Mouse (Mus musculus): ENCODE results near the gene Thbs2.

Thbs2 gene

GRCm38 (mm10) chr17:14693994-14694374 lies at the start of gene Thbs2:
Gene Thbs2, minus strand, starts transcription at chr17:14694235.
- DNase-seq (ENCODE audit: low read depth, low spot score): peak; percentile 32

GRCm38 (mm10) chr17:14735493-14736004 lies 41.5 kb upstream of the Thbs2 start:
- no peak for DNase-seq (ENCODE audit: low read depth, low spot score)

- no peak for DNase-seq (ENCODE audit: low read depth, low spot score)
These were observed 40.3 kb upstream of the Thbs2 start for GRCm38 (mm10) chr17:14734380-14734779.

GRCm38 (mm10) chr17:14733941-14734340 lies 39.9 kb upstream of the Thbs2 start:
- DNase-seq (ENCODE audit: low read depth, low spot score): peak; percentile 75

- DNase-seq (ENCODE audit: low read depth, low spot score): no peak
These were observed 39.0 kb upstream of the Thbs2 start for GRCm38 (mm10) chr17:14733027-14733426.

- DNase-seq (ENCODE audit: low read depth, low spot score): no peak
These were observed 36.6 kb upstream of the Thbs2 start for GRCm38 (mm10) chr17:14730629-14731028.

GRCm38 (mm10) chr17:14727481-14727880 lies 33.4 kb upstream of the Thbs2 start:
- no peak for DNase-seq (ENCODE audit: low read depth, low spot score)

GRCm38 (mm10) chr17:14724786-14725185 lies 30.8 kb upstream of the Thbs2 start:
- DNase-seq (ENCODE audit: low read depth, low spot score): no peak

GRCm38 (mm10) chr17:14721325-14721724 lies 27.3 kb upstream of the Thbs2 start:
- DNase-seq (ENCODE audit: low read depth, low spot score): no peak

GRCm38 (mm10) chr17:14720912-14721311 lies 26.9 kb upstream of the Thbs2 start:
- no peak for DNase-seq (ENCODE audit: low read depth, low spot score)

- DNase-seq (ENCODE audit: low read depth, low spot score): no peak
These were observed 26.2 kb upstream of the Thbs2 start for GRCm38 (mm10) chr17:14720227-14720626.

GRCm38 (mm10) chr17:14718801-14719200 lies 24.8 kb upstream of the Thbs2 start:
- DNase-seq (ENCODE audit: low read depth, low spot score): no peak

- peak; percentile 58 for DNase-seq (ENCODE audit: low read depth, low spot score)
These were observed 20.7 kb upstream of the Thbs2 start for GRCm38 (mm10) chr17:14714782-14715181.

- DNase-seq (ENCODE audit: low read depth, low spot score): no peak
These were observed 20.3 kb upstream of the Thbs2 start for GRCm38 (mm10) chr17:14714374-14714773.

GRCm38 (mm10) chr17:14711784-14712183 lies 17.7 kb upstream of the Thbs2 start:
- no peak for DNase-seq (ENCODE audit: low read depth, low spot score)

GRCm38 (mm10) chr17:14711032-14711431 lies 17.0 kb upstream of the Thbs2 start:
- no peak for DNase-seq (ENCODE audit: low read depth, low spot score)

- DNase-seq (ENCODE audit: low read depth, low spot score): peak; percentile 39
These were observed 12.0 kb upstream of the Thbs2 start for GRCm38 (mm10) chr17:14706066-14706465.

- peak; percentile 45 for DNase-seq (ENCODE audit: low read depth, low spot score)
These were observed 11.4 kb upstream of the Thbs2 start for GRCm38 (mm10) chr17:14705466-14705865.

GRCm38 (mm10) chr17:14703771-14704170 lies 9.7 kb upstream of the Thbs2 start:
- DNase-seq (ENCODE audit: low read depth, low spot score): no peak

- no peak for DNase-seq (ENCODE audit: low read depth, low spot score)
These were observed 9.2 kb upstream of the Thbs2 start for GRCm38 (mm10) chr17:14703268-14703667.

- DNase-seq (ENCODE audit: low read depth, low spot score): peak; percentile 69
These were observed 8.7 kb upstream of the Thbs2 start for GRCm38 (mm10) chr17:14702701-14703100.

- no peak for DNase-seq (ENCODE audit: low read depth, low spot score)
These were observed 7.9 kb upstream of the Thbs2 start for GRCm38 (mm10) chr17:14701891-14702290.

GRCm38 (mm10) chr17:14700204-14700603 lies 6.2 kb upstream of the Thbs2 start:
- DNase-seq (ENCODE audit: low read depth, low spot score): no peak

GRCm38 (mm10) chr17:14698188-14698587 lies 4.2 kb upstream of the Thbs2 start:
- DNase-seq (ENCODE audit: low read depth, low spot score): no peak

Data from brain, adult 2 months (tissue).